Mouse (Mus musculus) gastrocnemius, postnatal 14 days (tissue): ENCODE measurements around the gene Slc26a9. TPM values are rescaled to one million over a fixed set of nuclear protein-coding genes. Genes with fewer than 3 reads are reported as not detected.

ENCODE experiments used
- DNase-seq: peaks from one replicate; pipeline ENCODE4 v3.0.0; 2021; ENCODE audit warnings: mixed read lengths
- intact Hi-C: fragments of 180-260 bp; cut with DNase I; formaldehyde crosslinking; loops from one replicate; pipeline ENCODE4 v1.15.1; 2025; ENCODE audit warnings: low total_unique reads
- total RNA-seq, 2 experiments: library from RNA; stranded (reverse); gene quantifications; 2 replicates each; pipeline ENCODE4 v1.2.3; 2021

Gene Slc26a9
- total RNA-seq, 2 experiments from 2014 or later = not detected

DNA sequence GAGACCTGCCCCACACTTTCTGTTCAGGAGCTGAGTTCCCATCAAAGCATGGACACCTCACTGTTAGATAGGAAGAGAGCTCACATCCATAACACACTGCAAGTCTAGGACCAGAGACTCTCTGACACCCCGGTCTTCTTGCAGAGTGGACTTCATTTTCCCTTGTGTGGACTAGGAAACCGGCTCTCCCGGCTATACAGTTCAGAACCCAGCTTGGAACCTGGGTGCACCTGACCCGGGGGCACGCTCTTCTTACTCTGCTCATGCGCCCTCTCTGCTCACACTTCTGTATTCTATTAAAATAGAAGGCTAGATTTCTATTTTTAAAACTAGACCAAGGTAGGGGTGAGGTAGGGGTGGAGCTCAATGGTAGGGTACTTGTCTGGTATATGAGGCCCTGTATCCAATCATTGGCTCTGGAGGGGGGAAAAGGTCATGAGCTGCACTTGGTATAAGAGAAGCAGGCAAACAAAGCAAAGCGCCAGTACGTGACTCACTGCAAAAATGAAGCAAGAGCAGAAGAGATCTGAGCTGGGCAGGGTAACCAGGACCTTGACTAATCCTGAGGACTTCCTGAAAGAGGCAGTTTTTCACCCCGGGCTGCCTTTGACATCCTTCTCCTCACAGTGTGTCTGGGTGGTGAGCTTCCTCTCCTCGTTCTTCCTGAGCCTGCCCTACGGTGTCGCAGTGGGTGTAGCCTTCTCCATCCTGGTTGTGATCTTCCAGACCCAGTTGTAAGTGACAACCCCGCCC, 17.4 kb downstream of the Slc26a9 start:
- intact Hi-C loops = no loop called here
- DNase-seq = no peak

DNA sequence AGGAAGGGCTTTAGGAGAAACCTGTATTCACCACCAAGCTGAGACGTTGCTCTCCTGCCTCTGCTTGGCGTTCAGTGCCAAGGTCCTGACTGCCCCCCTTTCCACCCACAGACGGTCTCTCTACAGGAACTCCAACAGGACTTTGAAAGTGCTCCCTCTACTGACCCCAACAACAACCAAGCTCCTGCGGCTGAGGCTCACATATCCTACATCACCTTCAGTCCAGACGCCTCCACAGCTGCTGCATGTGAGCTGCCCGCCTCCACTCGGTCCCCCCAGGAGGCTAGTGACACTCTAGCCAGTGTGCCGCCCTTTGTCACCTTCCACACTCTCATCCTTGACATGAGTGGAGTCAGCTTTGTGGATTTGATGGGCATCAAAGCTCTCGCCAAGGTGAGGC, 19.9 kb downstream of the Slc26a9 start:
- intact Hi-C loops = loop anchor here (2.0 kb wide), 1 partner anchor 49 kb away; no protein-coding TSS in a partner anchor
- no peak for DNase-seq

DNA sequence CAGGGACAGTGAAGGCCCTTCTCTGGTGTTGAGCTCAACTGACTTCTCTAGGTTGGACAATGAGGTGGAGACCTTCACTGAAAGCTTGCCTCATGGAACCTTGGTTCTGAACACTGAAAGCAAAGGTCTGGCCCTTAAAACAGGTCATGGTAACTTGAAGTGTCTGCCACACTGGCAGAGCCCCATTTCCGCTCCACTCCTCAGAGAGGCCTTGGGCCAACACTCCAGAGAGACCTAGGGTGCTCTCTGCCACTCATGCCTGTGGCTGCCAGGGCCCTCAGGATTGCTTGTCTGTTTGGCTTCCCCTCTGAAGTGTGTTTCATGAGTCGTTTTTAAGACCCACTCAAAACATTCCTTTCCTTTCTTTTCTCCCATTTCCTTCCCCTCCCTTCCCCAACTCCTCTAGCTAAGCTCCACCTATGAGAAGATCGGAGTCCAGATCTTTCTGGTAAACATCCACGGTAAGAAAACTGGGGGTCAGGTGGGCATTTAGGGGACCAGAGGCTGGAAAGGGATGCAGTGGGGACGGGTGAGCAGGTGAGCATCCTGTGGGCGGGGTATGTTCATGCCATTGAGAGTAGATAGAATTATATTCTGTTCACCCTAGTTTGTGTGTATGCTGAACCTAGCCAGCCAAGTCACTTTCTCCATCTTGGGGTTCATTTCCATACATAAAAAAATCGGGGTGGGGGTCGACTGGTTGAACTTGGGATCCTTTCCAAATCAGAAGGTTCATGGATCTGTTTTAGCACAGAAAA, 20.9 kb downstream of the Slc26a9 start:
- no peak for DNase-seq
- intact Hi-C loops = loop anchor here (2.0 to 5.0 kb wide), 2 partner anchors 50 to 83 kb away; no protein-coding TSS in a partner anchor

DNA sequence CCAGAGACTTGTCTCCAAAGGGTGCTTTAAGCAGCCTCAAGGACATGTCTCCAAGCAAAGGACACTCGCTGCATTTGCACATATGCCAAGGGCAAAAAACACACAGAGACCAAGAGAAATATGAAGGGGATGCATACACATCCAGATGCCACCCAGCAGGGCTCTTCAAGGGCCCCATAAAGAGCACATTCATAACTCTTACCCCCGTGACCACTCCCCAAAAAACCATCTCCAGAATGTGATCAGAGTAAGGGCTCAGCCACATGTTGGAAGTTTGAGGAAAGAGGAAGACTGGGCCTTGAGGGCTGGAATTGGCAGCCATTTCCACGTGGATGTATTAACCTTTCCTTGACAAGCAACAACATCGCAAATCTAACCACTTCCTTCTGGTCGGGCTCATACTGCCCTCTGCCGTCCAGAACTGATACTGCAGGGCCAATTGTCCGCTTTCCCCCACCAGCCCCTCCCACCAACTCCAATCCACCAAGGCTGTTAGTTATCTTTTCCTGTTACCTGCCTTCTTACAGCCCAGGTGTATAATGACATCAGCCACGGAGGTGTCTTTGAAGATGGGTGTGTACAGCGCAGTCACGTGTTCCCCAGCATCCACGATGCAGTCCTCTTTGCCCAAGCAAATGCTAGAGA, 21.7 kb downstream of the Slc26a9 start:
- DNase-seq = peak; percentile 77
- intact Hi-C loops = loop anchor here (2.0 to 5.0 kb wide), 2 partner anchors 51 to 82 kb away; no protein-coding TSS in a partner anchor

DNA sequence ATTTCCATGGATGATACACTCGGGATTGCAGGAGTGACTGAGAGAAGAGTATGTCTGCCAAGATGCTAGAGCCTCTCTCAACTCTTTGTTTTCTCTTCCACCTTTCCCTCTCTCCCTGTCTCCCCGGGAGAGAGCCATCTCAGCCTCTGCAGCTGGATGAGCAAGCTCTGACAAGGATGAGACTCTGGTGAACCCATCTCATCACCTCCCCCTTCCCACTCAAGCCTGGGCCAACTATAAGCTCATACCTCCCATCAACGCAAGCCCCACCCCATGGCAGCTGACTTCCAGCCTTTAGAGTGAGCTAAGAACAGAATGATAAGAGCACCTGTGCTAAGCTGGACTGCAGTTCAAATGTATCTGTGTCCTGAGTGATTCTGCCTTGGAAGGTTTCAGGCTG, 25.5 kb downstream of the Slc26a9 start:
- no peak for DNase-seq
- intact Hi-C loops = loop anchor here (5.0 kb wide), 1 partner anchor 78 kb away; no protein-coding TSS in a partner anchor

DNA sequence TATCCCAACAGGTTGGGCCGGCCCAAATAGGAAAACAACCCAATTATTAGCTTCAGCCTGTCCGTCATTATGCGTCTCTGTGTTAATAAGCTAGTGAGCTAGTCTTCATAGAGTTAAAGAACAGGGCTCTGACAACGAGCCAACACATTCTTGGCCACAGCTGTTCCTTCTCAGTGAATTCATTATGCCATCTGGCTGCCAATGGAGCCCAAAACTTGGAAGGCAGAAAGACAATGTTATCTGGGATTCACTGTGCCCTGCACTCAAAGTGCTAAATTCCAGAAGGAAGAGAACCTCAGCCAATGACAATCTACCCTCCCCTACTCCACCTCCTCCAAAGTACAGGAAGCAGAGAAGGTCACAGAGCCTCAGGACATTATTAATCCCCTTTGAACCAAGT, 26.8 kb downstream of the Slc26a9 start:
- intact Hi-C loops = no loop called here
- DNase-seq = peak; percentile 53

DNA sequence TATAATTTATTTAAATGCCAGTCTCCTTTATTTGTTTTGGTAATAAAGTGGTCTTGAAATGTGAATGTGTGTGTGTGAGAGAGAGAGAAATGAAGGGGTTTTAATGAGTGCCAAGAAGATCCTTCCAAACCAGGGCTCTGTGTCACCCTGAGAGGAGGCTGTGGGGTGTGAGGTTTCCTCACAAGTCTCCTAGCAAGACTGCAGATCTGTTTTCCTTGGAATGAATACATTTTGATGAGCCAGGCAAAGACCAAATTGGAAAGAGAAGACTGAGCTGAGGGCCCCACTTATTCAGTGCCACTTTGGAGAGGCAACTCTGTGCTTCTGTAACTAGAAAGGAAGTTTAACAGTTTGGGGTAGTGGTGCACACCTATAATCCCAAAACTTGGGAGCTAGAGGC, 27.6 kb downstream of the Slc26a9 start:
- intact Hi-C loops = no loop called here
- DNase-seq = no peak

DNA sequence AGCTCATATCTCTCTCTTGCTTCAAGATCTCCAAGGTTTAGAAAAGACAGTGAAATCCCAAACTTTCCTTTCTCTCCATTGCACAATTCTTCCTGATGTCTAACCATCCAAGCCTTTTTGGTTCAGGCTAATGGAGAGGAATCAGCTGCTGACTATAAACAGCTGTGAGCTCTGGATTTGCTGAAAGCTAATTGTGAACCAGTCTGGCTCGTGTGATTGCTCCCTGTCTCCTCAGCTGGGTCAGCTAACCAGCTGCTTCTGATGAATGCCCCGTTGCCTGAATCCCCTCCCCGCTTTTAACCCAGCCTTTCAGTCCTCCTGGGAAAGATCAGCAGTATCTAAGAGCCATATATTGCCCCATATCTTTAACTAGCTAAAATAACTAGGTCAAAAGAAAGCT, 50.8 kb downstream of the Slc26a9 start:
- intact Hi-C loops = no loop called here
- DNase-seq = no peak

DNA sequence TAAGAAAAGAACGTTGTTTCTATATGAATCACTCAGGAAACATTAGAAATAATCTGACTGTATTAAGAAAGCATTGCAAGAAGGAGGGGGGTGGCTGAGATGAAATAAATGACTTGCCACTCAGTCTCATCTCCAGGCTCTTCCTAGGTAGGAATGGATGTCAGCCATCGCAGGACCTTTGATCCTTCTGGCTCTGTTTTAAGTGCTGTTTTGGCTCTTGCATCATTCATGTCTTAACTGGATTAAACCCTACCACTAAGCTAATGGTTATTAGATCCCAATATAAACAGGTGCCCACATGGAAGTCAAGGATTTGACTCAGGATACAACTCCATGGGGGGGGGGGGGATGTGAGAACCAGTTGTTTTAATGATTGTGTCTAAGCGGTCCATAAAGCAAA, 51.3 kb downstream of the Slc26a9 start:
- DNase-seq = no peak
- intact Hi-C loops = no loop called here

DNA sequence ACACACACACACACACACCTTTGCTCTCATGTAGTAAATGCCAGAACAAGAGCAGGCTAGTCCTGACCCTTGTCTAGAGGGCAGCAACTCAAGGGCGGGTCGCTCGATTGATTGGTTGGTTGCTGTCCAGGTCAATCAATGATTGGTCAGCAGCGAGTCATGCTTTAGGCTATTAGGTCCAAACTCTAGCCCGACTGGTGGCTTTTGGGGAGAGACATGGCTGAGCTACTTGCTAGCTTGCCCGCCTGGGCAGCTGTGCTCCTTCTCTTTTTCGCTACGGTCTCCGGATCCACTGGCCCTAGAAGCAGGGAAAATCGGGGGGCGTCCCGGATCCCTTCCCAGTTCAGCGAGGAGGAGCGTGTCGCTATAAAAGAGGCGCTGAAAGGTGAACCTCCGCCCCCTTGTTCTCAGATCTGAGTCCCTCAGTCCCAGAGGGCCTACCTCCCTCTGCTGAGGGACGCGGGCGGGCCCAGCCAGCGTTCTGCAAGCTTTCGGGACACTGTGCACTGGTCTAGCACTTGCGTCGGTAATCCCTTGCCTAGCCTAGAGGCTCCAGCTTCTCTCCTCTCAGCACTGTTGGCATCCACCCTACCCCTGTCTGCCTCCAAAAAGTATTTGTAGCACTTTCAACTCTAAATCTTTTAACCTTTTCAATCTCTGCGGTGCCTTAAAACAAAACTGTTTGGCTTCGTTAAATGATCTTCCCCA, 53.5 kb downstream of the Slc26a9 start, which contains the start of gene Pm20d1:
Gene Pm20d1, plus strand, starts transcription at position 180 of the 708 bp plus-strand sequence.
- intact Hi-C loops = no loop called here
- DNase-seq = peak; percentile 48

DNA sequence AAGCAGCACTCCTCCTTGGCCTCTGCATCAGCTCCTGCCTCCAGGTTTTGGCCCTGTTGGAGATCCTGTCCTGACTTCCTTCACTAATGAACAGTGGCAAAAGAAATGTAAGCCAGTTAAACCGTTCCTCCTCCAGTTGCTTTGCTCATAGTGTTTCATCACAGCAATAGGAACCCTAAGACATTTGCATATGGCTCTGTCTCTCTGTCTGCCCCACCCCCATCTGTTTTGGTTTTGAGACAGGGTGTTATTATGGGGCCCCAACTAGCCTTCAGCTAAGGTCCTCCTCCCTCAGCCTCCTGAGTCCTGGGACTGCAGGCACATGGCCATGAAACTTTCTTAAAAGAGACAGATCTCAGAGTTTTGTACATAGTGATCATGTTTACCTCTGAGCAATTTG, 56.2 kb downstream of the Slc26a9 start:
- intact Hi-C loops = no loop called here

DNA sequence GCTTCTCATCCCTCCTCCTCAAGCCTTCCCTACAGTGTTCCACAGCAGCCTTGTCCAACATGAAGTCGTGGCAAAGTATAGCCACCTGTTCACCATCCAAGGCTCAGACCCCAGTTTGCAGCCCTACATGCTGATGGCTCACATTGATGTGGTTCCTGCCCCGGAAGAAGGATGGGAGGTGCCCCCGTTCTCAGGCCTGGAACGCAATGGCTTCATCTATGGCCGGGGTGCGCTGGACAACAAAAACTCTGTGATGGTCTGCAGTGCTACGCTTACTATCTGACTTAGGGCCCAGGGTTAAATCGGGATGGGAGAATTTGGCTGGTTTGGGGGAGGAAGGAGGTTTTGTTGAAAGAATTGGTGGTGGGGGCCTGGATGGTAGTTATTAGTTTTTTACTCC, 57.2 kb downstream of the Slc26a9 start:
- intact Hi-C loops = no loop called here
- no peak for DNase-seq

More for the DNA sequence above, 56.2 kb downstream of the Slc26a9 start:
- DNase-seq = no peak

DNA sequence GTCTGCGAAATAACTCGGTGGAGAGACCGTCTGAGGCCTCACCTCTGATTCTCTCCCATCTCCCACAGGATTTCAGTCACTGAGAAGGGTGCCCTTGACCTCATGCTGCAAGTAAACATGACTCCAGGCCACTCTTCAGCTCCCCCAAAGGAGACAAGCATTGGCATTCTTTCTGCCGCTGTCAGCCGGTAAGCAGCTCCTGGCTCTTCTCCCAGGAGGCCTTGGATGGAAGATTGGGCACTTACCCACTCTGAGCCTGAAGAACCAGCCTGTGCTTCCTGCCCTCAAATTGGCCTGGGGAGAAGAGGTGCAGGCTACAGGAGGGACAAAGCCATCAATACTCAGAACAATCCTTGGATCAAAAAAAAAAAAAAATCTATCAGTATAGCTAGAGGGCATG, 58.8 kb downstream of the Slc26a9 start:
- DNase-seq = peak; percentile 44
- intact Hi-C loops = no loop called here

DNA sequence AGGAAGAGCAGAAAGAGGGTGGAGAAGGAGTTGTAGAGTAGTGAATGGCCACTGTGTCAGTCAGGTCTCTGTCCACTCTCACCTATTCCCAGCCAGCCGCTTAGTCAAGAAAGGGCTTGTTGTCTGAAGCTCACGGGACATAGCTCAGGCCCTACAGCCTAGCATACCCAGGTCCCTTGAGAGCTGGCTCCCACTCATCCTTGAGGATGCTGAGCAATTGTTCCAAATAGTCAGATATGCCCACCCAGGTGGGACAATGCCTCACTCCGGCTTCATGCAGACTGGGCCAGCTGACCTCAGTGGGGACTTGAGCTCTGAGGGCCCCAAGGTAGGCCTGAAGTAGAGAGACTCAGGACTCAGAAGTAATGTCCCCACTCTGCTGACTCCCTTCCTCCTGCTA, 60.3 kb downstream of the Slc26a9 start:
- intact Hi-C loops = no loop called here

DNA sequence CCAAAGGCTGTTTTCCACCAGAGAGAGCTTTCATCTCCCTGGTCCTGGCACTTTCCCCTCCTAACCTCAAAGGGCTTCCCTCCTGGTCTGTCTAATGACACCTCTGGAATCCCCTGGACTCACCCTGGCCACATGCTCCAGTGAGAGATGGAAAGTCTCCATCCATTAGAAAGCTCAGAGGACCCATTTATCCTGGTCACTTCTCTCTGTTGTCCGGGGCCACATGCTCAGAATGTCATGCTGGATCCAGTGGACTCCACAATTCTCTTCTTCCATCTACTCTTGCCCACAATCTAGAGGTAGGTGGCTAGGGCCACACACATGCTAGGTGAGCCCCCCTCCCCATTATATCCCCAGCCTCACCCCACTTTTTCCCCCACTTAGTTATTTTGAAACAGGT, 65.2 kb downstream of the Slc26a9 start:
- intact Hi-C loops = no loop called here
- DNase-seq = no peak

More for the DNA sequence above, 60.3 kb downstream of the Slc26a9 start:
- DNase-seq = no peak

DNA sequence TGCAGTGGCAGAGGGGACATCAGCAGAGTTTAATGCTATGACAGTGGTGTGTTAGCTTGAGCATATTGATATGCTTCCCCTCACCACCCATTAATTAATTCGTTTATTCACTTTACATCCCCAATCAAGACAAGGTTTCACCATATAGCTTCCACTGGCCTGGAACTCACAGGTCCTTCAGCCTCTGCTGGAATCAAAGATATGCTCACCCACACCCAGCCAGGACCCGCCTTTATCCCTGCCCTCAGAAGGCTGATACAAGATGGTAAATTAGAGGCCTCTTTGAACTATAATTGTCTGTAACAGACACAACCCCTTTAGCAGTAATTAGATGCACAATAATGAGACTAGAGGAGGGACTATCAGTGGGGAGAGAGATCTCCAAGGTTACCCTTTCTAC, 65.8 kb downstream of the Slc26a9 start:
- intact Hi-C loops = no loop called here
- DNase-seq = no peak

DNA sequence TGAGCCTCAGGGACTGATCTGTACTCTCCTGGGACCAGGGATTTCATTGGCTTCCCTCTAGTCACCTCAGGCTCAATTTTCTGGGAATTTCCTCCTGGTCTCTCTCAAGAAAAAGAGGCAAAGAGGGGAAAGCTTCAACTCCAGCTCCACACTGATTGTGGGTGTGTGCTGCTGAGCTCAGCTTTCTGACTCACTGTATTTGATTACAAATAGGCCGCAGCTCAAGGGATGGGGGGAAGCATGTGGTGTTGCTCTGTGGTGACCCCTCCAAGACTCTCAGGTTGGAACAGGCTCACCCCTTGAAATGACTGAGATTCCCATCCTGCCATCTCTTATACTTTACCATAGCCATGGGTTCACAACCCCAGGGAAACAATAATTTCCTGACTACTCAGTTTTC, 67.6 kb downstream of the Slc26a9 start:
- intact Hi-C loops = no loop called here
- no peak for DNase-seq

DNA sequence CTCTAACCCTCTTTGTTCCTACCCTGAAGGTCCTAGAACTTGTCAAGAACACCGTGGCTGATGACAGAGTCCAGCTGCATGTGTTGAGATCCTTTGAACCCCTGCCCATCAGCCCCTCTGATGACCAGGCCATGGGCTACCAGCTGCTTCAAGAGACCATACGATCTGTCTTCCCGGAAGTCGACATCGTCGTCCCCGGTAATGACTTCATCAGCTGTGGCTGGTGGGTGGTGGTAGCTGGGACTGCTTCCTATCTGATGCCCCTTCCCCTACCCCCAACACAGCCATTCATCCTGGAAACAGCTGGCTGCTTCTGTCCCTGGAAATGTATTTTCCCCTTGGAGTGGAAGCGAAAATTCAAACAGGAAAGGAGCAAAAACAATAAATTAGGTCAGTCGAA, 68.2 kb downstream of the Slc26a9 start:
- intact Hi-C loops = no loop called here
- DNase-seq = no peak

DNA sequence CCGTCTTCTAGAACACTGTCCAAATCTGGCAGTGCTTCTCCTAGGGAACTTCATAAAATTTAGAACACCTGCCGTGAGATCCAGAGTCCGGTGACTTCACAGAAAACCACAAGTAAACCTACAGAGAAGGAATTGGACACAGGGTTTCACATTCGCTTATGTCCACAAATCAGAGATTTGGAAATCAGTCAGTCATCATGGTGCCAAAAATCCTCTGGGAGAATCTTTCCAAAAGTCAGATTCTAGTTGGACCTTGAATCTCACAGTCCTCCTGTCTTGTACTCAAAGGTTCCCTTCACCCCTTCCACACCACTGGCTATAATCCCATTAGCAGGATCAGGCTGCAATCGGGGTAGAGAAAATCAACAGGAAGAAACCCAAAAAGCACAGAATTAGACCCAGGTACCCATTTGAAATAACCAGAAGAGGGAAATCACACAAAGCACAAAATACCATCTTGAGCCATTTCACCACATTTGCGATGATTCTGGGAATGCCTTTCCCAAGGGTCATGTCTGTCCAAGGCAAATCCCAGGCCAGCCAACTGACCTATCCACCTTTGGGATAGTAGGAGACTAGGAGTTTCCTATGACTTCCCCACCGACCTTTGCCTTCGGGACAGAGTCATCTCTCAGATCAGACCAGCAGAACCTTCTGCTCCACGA, 68.9 kb downstream of the Slc26a9 start:
- intact Hi-C loops = no loop called here
- DNase-seq = no peak
